Mouse (Mus musculus): ENCODE data around the gene Adamts20.
"Not testable (repeated sequence)": the region's sequence is repeated elsewhere in the genome, so short reads cannot be mapped to it uniquely, and the experiment has no call there.

The Adamts20 gene

DNA sequence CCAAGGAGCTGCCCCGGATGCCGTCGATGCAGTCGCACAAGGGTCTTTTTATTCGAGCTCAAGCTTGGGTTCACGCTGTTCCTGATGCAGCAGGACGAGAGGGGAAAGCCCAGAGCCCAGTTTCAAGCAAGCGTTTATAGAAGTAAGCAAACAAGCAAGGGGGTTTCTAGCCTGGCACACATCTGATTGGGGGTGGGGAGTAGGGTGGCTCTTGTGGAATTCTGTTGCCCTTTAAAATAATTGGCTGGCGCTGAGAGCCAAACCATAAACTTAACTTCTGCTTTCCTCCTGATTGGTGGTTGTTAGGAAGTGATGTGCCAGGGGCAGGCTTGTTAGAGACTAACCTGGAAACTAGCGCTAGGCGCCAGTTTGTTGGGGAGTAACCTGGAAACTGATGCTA, at the start of gene Adamts20:
Gene Adamts20, minus strand, starts transcription at position 101 of the 400 bp plus-strand sequence.
- no peak for DNase-seq (ENCODE audit: low spot score)

DNA sequence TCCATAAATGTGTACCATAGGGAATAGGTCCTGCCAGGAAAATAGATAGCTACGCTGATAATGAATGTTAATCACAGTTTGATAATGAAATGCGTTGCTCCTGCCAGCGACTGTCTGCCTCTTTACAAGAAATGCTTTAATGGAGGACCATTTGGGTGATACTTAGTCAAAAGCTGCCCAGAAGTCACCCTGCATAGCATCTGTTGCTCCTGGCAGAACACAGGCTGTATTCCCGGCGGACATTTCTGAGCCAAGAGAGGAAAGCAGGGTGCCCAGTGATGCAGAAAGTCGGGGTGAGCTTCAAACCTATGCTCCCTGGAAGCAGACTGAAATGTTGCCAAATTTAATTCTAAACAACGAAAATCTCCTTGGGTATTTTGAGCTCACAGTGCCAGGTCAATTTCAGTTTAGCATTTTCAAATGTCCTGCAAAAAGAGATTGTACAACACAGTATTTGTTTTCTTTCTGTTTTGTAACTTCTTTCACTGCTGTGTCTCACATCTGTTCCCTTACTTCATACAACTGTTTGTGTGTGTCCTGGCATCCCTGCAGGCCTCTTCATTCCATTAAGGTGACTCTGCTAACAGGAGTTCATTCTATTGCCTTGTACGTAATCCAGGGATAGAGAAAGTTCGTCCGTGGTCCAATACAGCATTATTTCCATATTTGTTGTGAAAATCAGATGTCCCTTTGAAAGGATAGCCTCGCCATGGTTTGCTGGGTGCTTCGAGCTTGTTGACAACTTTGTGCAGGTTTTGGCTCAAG, 38.4 kb upstream of the Adamts20 start:
- DNase-seq (ENCODE audit: low spot score) = no peak

DNA sequence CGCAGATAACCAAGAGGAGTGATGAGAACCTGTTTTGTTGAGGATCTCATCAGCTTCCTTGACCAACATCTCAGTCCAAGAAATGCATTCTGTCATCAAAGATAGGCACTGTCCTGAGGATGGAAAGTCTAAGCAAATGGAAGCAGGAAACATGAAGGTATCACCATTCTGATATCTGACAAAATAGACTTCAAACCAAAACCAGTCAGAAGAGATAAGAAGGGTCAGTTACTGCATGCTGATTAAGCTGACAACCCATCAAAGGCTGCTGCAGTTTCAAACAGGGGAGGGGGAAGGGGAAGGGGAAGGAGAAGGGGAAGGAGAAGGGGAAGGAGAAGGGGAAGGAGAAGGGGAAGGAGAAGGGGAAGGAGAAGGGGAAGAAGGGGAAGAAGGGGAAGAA, 34.0 kb upstream of the Adamts20 start:
- no peak for DNase-seq (ENCODE audit: low spot score)

- DNase-seq (ENCODE audit: low spot score) = no peak
Observed at GRCm38 (mm10) chr15:94495936-94496335, 30.7 kb upstream of the Adamts20 start.

DNA sequence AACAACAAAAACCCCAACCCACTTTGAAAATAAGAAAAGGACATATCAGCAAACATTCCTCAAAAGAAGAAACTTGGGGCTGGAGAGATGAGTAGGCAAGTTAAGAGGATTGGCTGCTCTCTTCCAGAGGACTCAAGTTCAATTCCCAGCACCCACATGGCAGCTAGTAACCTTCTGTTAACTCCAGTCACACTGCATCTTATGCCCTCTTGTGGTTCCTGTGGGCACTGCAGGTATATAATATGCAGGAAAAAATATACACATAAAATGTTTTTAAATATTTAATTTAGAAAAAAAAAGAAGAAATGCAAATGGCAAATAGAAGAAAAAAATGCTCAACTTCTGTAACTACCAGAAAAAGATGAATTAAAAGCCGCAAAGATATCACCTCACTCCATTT, 29.2 kb upstream of the Adamts20 start:
- DNase-seq (ENCODE audit: low spot score) = no peak

DNA sequence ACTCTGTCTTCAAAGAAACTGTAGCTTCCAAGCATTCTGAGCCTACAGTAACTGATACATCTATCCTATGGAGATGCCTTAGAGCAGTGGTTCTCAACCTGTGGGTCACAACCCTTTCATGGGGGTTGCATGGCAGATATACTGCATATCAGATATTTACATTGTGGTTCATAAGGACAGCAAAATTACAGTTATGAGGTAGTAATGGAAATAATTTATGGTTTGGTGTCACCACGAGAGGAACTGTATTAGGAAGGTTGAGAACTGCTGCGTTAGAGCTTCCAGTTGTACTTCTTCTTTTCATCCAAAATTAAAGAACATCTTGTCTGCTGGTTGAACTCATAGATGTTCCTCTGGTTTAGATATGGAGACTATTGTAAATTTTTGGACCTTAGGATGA, 24.2 kb upstream of the Adamts20 start:
- DNase-seq (ENCODE audit: low spot score) = no peak

- not testable (repeated sequence) for DNase-seq (ENCODE audit: low spot score)
Observed at GRCm38 (mm10) chr15:94488028-94488427, 22.8 kb upstream of the Adamts20 start.

- DNase-seq (ENCODE audit: low spot score) = no peak
Observed at GRCm38 (mm10) chr15:94482555-94482954, 17.3 kb upstream of the Adamts20 start.

DNA sequence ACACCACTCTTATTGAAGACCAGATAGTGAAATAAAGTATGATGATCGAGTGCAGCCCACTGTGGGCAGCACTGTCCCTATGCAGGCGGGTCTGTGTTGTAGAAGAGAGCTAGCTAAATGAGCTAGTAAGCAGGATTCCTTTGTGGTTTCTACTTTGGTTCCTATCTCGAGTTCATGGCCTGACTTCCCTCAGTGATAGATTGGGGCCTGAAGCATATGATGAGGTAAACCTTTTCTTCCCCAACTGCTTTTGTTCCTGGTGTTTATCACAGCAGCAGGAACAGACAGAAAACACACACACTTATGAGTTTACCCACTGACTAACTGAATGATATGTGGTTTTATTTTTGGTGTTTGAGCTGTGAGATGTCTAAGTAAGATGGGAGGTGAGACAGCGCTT, 15.6 kb upstream of the Adamts20 start:
- DNase-seq (ENCODE audit: low spot score) = no peak

DNA sequence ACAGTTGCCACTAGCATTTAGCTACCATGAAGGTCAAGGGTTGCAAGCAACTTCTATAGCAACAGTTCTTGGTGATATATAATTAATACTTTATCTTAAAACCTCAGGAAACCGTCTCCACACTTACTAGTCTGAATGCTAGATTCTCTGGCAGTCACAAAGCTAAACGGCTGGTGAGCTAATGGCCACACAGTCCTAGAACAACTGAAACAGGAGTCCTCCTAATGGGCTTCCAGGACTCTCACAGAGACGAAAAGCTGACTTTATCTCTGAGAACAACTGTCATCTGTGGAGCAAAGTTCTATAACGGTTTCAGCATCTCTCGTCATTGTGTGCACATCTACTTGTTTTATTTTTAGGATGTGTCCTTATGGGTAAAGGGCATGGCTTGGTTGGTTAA, 15.0 kb upstream of the Adamts20 start:
- DNase-seq (ENCODE audit: low spot score) = no peak

- no peak for DNase-seq (ENCODE audit: low spot score)
Observed at GRCm38 (mm10) chr15:94479513-94480136, 14.4 kb upstream of the Adamts20 start.

- no peak for DNase-seq (ENCODE audit: low spot score)
Observed at GRCm38 (mm10) chr15:94478706-94479105, 13.5 kb upstream of the Adamts20 start.

DNA sequence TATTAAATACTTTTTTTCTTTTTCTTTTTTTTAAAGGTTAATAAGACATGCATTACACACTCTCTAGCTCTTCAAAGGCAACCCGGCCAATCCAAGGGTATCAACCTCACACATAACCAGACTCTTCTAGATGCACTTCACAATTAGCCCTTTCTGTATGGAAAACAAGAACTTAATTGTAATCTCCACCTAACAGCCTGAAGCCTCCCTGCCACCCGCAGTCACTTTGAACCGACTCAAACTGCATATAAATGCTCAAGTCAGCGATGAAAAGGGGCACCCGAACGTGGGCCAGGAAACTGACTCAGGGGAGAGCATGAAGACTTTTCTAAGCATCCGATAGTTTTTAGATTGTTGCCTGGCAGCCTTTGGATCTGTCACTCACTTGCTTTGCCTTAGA, 12.1 kb upstream of the Adamts20 start:
- no peak for DNase-seq (ENCODE audit: low spot score)

GRCm38 (mm10) chr15:94475975-94476374, 10.8 kb upstream of the Adamts20 start:
- no peak for DNase-seq (ENCODE audit: low spot score)

- DNase-seq (ENCODE audit: low spot score) = no peak
Observed at GRCm38 (mm10) chr15:94470361-94470760, 5.1 kb upstream of the Adamts20 start.

- DNase-seq (ENCODE audit: low spot score) = no peak
Observed at GRCm38 (mm10) chr15:94464881-94465280, 337 bp downstream of the Adamts20 start.

- DNase-seq (ENCODE audit: low spot score) = no peak
Observed at GRCm38 (mm10) chr15:94463251-94463650, 2.0 kb downstream of the Adamts20 start.

DNA sequence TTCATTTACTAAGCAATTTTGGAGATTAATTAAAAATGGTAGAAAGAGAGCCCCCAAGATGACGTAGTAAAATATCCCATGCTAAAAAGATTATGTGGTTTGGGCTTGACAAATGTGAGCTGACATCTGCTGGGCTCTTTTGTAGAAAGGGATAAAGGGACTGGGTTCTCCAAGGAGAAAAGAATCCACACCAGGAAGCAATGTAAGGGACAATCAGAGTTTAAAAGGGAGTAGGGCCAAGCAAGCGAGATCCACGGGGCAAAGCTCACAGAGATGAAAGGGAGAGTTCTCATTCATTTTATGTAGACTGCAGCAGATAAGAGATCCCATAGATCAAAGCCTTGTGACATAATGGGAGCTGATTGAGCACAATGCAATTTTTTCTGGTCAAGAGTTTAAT, 3.0 kb downstream of the Adamts20 start:
- DNase-seq (ENCODE audit: low spot score) = no peak

GRCm38 (mm10) chr15:94461166-94461565, 4.1 kb downstream of the Adamts20 start:
- no peak for DNase-seq (ENCODE audit: low spot score)

GRCm38 (mm10) chr15:94457636-94458390, 7.4 kb downstream of the Adamts20 start:
- no peak for DNase-seq (ENCODE audit: low spot score)

DNA sequence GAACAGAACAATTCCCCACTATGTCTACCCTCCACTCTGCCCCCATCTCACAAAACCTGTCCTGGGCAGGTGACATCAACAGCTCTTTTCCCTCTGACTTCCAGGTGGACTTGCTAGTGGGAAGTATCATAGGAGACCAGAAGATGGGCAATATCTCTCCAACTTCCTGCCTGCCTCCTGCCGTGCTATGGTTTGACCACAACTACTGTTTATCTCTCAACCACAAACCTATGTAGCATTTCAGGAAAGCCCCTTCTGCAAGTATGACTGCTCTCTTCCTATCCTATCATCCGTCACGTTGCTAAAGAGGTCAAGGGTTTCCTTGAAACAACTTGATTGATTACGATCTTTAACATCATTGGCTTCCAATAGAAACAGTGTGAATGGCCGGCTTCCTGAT, 12.4 kb downstream of the Adamts20 start:
- no peak for DNase-seq (ENCODE audit: low spot score)

- DNase-seq (ENCODE audit: low spot score) = no peak
Observed at GRCm38 (mm10) chr15:94451600-94451999, 13.6 kb downstream of the Adamts20 start.
